Mouse (Mus musculus) thymus, postnatal 0 days (tissue): ENCODE measurements around the gene Pip4p1. TPM values are rescaled to one million over a fixed set of nuclear protein-coding genes. Genes with fewer than 3 reads are reported as not detected.
"Not testable (repeated sequence)": the region's sequence is repeated elsewhere in the genome, so short reads cannot be mapped to it uniquely, and the experiment has no call there.

Source experiments
- DNase-seq: peaks from one replicate; pipeline ENCODE4 v3.0.0-alpha.2; 2015; ENCODE audit warnings: low spot score
- polyA plus RNA-seq: library from polyadenylated mRNA; unstranded; fragments of >200 nt; fragmentation: Nextera tagmentation; extraction: Ambion mirVana; gene quantifications from 2 replicates; pipeline ENCODE4 v1.2.1, GENCODE M21; 2015

Gene Pip4p1
- polyA plus RNA-seq, 1 experiment from 2014 or later = 45.5 TPM

GRCm38 (mm10) chr14:50943932-50944667 lies 13.4 kb upstream of the Pip4p1 start, which contains the start of gene Gm49342:
Gm49342 (plus strand) TSS chr14:50944517.
- peak; percentile 76 for DNase-seq

- no peak for DNase-seq
Measured at GRCm38 (mm10) chr14:50938940-50939339, 8.3 kb upstream of the Pip4p1 start.

DNA sequence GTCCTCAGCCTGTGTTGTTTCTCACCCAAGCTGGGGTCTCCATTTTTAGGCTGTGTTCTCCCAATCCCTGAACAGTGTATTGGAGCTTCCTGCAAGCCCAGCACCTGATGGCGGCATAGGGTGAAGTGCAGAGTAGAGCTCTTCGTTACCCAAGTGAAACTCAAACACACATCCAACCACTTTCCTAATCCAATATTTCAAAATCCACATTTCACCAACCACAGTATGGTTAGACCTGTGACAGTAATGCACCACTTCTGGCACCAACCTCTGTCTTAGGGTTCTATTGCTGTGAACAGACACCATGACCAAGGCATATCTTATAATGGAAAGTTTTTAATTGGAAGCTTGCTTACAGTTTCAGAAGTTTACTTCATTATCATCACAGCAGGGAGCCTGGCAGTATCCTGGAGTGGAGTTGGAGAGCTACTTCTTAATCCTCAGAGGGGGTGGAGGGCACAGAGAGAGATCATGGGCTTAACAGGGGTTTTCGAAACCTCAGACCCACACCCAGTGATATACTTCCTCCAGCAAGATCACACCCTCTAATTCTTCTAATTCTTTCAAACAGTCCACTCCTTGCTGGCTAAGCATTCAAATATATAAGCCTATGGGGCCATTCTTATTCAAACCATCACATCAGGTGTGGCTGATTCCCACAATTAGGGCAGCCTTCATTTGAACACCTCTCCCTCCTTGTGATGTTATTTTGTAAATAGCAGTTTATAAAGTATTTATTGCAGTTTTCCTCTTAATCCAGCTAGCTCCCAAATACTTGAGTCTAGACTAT lies 7.7 kb upstream of the Pip4p1 start:
- no peak for DNase-seq

GRCm38 (mm10) chr14:50936649-50937048 lies 6.0 kb upstream of the Pip4p1 start:
- no peak for DNase-seq

DNA sequence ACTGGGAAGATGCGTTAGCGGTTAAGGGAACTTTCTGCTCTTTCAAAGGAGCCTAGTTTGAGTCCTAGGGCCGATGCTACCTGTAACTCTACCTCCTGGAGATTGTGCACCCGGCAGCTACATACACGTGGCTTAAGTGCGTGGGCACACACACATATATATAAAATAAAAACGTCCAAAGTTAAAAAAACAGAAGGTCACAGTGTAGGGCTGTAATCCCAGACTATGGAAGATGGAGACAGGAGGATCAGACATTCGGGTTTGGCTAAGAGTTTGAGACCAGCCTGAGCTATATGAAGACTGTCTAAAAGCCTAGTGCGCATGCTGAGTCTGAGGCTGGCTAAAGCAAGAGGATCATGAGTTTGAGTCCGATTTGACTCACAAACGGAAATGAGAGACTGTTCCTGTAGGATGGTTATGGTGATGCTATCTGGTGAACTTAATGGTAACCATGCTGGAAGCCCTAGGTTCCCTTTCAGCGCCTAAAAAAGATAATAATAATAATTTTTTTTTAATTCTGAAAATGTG lies 901 bp upstream of the Pip4p1 start:
- DNase-seq = no peak

GRCm38 (mm10) chr14:50930377-50930753 lies 291 bp downstream of the Pip4p1 start:
- peak; percentile 68 for DNase-seq

DNA sequence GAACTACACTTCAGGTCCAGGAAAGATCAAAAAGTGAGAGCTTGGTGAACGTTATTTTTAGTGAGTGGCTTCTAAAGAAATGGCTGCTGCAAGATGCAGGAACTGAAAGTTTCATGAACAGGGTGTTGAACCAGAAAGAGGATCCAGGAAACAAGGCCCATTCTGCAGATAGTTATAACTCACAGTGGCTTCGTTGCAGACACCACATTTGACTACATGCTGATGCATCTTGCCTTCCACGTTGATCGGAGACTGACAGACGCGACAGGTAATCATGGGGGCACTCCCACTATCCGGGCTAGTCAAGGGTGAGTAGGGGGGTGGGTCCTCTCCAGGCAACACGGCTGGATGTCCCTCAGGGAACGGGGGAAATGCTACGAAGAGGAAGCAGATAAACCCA lies 705 bp downstream of the Pip4p1 start:
- DNase-seq = no peak

DNA sequence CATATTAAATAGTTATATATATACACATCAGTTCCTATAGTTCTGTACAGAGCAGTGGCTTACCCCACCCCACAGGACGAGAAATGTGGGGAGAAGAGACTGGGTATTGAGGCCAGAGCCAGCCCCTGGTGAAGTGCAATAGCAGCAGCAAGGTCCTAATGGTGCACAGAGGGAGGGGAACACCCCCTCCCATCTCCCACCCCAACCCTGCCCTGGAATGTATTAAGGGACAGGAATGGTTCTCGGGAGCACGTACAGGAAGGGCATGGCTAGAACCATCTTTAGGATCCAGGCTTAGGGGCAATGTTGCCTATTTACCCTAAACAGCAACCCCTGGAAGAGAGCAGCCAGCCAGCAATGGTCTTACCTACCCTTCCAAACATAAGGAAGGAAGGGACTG lies 3.3 kb downstream of the Pip4p1 start:
- DNase-seq = no peak

- DNase-seq = no peak
Measured at GRCm38 (mm10) chr14:50925111-50925920, 5.3 kb downstream of the Pip4p1 start.

GRCm38 (mm10) chr14:50924281-50925064 lies 6.2 kb downstream of the Pip4p1 start, which contains the start of the genes Osgep and Apex1:
Osgep (minus strand) TSS chr14:50924893.
Apex1 (plus strand) TSS chr14:50924968.
- DNase-seq = peak; percentile 97

- DNase-seq = not testable (repeated sequence)
Measured at GRCm38 (mm10) chr14:50923437-50923836, 7.2 kb downstream of the Pip4p1 start.

GRCm38 (mm10) chr14:50911356-50911755 lies 19.3 kb downstream of the Pip4p1 start:
- DNase-seq = no peak

- DNase-seq = no peak
Measured at GRCm38 (mm10) chr14:50908126-50908525, 22.5 kb downstream of the Pip4p1 start.

DNA sequence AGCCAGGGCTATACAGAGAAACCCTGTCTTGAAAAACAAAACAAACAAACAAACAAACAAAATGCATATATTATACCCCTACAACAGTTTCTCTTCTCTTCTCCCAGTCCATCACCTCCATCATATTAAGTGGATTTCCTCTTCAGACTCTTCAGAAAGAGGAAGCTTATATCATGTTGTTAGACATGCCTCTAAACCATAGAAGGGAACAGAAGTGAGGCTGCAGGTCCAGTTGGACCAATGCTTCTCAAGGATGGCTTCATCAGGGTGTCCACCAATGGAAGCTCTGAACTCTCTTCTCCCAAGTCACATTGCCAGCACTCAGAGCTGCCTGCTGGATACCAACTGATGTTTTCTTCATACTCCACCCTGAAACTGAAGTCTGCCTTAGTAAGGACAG lies 25.3 kb downstream of the Pip4p1 start:
- not testable (repeated sequence) for DNase-seq

DNA sequence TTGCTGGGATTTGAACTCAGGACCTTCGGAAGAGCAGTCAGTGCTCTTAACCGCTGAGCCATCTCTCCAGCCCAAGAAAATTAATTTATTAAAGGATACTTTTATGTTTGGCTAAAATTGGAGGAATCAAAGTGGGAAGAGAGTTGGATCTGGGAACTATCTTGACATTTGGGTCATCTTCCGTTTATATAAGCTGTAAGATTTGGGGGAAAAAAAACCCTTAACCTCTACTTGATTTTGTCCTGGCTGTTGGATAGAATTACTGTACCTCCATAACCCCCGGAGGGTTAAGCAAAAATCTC lies 25.9 kb downstream of the Pip4p1 start:
- no peak for DNase-seq

- peak; percentile 23 for DNase-seq
Measured at GRCm38 (mm10) chr14:50903973-50904827, 26.5 kb downstream of the Pip4p1 start.

DNA sequence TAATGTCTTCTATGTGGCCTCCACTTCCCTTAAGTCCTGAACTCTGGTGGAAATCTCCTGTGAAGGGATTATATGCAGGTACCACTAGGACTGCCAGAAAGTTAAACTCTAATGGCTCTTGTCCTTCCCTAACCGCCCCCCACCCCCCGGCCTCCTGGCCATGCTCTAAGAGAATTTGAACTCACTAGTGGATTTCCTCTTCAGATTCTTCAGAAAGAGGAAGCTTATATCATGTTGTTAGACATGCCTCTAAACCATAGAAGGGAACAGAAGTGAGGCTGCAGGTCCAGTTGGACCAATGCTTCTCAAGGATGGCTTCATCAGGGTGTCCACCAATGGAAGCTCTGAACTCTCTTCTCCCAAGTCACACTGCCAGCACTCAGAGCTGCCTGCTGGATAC lies 32.7 kb downstream of the Pip4p1 start:
- DNase-seq = not testable (repeated sequence)

DNA sequence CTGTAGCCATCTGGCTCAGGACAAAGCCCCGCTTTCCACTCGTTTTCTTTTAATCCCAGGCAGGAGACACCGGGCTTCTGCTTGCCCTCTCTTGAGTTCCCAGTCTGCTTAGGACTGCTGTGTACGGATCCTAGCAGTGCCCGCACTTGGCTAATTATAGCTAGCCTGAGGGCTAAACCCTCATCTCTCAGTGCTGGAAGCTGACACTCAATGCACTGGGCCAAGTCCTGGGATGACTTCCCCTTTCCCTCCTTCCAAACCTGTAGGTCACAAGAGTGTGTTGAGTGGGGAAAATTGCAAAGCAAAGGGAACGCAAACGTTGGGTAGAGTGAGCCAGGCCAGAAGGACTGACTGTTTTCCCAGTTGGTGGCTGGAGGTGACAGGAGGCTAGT lies 33.3 kb downstream of the Pip4p1 start, which contains the start of gene Klhl33:
Gene Klhl33 (minus strand): TSS at position 134 of the 392 bp plus-strand sequence.
- no peak for DNase-seq

- DNase-seq = no peak
Measured at GRCm38 (mm10) chr14:50896747-50897373, 33.8 kb downstream of the Pip4p1 start.
